Mouse (Mus musculus) layer of hippocampus, adult 18-20 months (tissue): ENCODE data around the gene Sbp. TPM values are rescaled to one million over a fixed set of nuclear protein-coding genes. Genes with fewer than 3 reads are reported as not detected.
"Not testable (repeated sequence)": the region's sequence is repeated elsewhere in the genome, so short reads cannot be mapped to it uniquely, and the experiment has no call there.

ENCODE experiments used
- DNase-seq, 2 experiments: peaks; one replicate each; pipeline ENCODE4 v3.0.0; 2022; ENCODE audit warnings: low spot score in 2 of 2
- long read RNA-seq: library from polyadenylated mRNA; stranded (forward); transcript quantifications from one replicate; pipeline ENCODE4 v2.0.0, GENCODE M21; 2021
- total RNA-seq, 2 experiments: library from RNA; stranded (reverse); gene quantifications; 2 replicates each; pipeline ENCODE4 v1.2.3; 2021

The Sbp gene
- total RNA-seq, result not detected
- long read RNA-seq, result 0 reads

DNA sequence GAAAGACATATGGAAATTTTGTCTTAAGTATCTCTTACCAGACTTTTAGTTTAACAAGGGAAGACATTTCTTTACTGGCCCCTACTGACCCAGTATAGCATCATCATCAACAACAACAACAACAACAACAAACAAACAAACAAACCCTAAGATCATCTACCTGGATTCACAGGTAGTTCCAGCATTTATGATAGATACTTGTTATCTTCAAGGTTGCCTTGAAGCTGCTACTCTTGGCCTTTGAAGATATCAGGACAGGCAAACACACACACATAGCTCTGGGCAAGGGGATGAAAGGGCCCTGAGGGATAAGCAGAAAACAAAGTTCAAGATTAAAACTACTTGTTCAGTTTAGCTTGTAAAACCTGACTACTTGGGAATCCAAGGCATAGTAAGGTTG, at the start of gene Sbp:
Gene Sbp, plus strand, starts transcription at position 301 of the 400 bp plus-strand sequence.
- no peak for DNase-seq

DNA sequence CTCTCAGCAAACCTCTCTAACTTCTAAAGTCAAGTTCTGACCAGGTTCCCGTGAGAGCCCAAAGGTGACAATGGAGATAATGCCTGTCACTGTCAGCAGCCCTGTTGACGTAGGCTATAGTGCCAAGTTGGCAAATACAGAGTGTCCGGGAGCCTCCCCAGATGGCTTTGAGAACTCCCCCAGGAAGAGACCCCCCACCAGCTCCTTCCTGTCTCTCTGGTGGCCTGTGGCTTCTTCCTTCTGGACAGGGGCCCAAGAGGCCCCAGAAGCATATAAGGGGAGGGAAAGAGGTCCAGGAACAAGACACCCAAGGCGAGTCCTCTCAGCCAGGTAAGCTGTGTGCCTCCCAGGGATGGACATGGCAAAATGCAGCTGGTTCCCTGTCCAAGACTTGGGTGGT, 24.3 kb upstream of the Sbp start, which contains the start of gene Dcpp3:
Gene Dcpp3, plus strand, starts transcription at position 301 of the 400 bp plus-strand sequence.
- DNase-seq, result not testable (repeated sequence)

- peak; percentile 86 to 92 for DNase-seq
These were observed 16.9 kb upstream of the Sbp start for GRCm38 (mm10) chr17:23924531-23925007.

- DNase-seq, result peak; percentile 22 to 49
These were observed 16.4 kb upstream of the Sbp start for GRCm38 (mm10) chr17:23925090-23925493.

GRCm38 (mm10) chr17:23931157-23931556, 10.3 kb upstream of the Sbp start:
- no peak for DNase-seq

DNA sequence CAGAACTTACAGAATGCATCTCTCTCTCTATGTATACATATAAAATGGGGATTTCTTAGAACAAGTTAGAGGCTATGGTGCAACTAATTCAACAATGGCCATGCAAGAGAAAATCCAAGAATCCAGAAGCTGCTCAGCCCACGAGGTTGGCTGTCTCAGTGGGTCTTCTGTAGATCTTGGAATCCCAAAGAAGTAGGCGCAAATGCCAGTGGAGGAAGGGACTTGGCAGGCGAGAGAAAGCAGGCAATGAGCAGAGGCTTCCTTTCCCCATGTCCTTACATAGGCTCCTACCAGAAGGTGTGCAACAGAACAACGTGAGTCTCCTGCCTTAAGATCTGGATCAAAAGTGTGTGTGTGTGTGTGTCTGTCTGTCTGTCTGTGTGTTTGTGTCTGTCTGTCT, 6.0 kb downstream of the Sbp start:
- not testable (repeated sequence) for DNase-seq

GRCm38 (mm10) chr17:23949068-23949467, 7.6 kb downstream of the Sbp start:
- DNase-seq, result no peak

GRCm38 (mm10) chr17:23950828-23951227, 9.4 kb downstream of the Sbp start:
- DNase-seq, result not testable (repeated sequence)

GRCm38 (mm10) chr17:23955174-23955573, 13.7 kb downstream of the Sbp start, which contains the start of gene Sbpl:
Gene Sbpl, minus strand, starts transcription at chr17:23955274.
- no peak for DNase-seq

DNA sequence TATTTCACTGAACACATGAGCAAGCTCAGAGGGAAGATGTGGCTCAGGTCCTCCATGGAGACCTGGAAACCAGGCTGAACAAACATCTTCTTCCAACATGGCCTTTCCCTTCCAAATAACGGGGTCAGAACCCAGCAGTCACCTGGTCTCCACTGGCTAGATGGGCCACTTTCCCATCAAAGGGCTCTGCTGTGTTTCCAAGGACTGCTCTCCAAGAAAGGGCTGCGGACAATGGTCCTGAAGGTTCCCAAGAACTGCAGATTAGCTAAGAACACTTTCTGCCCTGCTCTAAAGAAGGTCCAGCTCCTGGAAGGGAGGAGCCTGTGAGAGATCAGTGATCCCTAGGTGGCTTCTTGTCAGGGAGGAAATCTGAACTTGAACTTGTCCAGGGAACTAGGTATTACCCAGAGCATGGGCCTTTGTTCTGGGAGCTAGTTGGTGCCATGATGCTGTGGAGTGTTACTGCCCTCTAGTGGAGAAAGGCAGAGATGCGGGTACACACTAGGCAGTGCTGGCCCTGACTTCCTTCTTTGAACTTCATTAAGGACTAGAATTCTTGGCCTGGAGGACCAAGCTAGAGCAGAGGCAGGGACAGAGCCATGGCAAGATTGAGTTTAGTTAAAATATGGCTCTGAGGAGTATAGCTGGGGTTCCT, 18.7 kb downstream of the Sbp start:
- DNase-seq, result peak; percentile 63 to 93

DNA sequence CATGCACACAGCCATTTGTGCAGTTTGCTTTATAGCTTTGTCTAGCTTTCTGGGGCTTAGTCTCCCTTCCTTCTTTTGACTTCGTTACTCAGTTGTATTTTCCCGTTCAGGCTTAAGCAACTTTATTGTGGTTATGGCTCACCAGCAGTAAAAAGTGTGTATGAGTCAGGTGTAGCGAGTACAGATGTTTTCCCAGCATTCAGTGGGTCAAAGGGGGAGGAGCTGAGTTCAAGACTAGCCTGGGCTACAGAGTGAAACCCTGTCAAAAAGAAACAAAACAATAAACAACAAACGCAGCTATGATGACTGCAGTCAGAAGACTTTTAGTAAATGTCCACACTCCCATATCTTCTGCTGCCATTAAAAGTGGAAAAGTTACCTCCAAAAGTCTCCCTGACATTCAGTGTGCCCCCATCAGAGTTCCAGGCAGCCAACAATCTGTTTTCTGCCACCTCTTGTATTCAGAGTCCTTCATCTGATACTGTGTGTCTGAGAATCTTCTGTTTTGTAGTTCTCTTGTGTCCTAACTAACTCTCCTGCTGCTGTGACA, 20.2 kb downstream of the Sbp start:
- DNase-seq, result no peak

DNA sequence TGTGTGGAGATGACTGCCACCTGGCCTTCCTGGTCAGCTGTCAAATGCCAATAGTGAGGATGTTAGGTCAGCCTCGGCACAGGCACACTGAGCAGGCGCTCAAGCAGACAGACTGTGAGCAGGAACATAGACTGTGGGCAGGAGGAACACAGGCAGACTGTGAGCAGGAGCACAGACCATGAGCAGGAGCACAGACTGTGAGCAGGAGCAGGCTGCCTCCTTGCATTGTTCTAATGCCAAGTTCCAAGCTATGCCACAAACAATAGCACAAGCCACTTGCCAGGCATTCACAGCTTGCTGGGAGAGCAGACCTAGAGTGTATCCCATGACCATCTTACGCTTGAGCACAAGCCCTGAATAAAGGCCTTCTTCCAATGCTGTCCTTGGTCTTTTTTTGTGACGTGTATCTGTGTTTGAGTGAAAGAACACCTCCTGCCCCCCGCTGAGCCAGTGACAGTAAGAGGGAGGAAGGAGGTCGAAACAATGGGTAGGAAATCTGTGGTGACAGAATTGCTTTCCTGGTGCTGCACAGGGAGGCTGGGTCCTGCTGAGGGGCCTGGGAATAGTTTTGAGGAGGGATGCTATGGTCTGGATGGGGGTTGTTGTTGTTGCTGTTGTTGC, 24.4 kb downstream of the Sbp start:
- DNase-seq, result peak; percentile 14 to 48

DNA sequence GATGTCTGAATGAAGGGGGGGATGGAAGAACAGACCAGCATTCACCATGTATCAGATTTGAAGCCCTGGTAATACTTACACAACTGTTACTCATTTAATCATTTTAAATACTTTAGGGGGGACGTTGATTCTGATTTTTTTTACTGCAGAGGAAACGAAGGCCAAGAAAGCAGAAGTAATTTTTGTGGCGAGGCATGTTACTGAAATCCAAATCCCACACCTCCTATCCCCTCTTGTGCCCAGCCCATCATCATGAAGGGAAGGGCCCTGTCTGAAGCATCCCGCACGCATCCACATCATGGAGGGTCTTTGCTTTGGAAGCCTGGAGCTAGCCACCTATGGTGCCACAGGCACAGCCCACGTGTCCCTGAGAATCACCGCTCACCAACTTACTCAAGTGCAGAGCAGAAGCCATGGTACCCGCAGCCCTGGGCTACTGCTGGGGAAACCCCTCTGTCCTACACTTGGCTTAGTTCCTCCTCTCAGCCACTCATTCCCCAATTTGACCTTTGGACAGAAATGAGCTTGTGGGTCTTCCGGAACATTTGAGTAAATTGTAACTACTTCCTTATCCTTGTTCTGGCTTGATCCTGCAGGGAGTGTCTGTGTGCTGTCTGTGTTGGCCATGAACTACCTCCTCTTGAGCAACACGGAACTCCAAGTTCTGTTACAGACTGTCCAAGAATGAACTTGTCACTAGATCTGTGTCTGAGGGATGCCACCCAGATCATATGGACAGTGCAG, 25.4 kb downstream of the Sbp start:
- DNase-seq, result no peak

DNA sequence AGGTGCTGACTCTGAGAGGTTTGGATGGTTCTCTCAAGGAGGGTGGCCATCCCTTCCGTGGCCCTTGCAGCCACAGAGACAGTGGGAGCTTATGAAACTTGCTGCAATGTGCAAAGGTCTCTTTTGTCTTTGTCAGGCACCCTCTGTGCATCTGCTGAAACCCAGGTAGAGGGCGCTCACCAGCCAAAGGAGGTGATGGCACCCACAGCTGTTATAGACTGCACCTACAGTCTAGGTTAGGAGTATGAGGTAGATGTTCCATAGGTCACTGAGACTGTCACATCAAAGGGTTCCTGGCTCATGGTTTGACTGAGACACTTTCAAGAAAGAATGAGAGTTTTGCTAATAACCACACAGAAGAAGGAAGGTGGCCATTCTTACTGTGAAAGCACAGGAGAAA, 27.3 kb downstream of the Sbp start:
- no peak for DNase-seq

GRCm38 (mm10) chr17:23969231-23969630, 27.8 kb downstream of the Sbp start:
- DNase-seq, result peak; percentile 37 to 88

DNA sequence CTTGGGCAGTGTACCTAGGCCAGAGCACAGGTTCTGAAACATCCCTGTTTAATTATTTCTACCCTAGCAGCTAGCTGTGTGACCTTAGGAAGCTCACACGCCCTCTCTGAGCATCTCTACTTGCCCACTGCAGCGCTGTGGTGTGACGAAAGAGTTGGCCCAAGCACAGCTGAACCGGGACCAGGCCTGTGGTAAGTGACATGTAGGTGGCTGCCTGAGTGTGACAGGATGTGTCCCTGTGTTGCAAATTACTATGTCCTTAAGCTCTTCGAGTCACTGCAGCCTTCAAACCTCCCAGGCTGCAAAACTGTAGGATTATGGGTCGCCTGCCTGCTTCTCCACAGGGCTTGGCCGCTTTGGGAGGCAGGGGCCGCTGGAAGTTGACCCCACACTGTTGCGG, 29.8 kb downstream of the Sbp start:
- DNase-seq, result no peak

DNA sequence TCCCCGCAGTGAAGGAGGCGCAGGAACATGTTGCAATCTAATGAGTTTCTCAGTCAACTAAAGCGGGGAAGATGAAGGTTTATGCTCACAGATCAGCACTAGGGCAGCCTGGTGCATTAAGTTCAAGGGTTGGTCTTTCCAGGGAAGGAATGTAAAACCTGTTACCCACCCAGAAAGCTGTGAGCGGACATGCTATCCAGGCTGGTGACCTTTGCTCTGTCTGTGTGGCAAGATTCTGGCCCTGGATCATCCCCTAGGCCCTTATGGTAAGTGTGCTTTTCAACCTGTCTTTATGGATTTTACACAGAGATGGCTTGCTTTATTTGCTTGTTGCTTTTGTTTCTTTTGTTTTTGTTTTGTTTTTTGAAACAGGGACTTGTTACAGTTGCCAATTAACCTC, 35.2 kb downstream of the Sbp start:
- no peak for DNase-seq

DNA sequence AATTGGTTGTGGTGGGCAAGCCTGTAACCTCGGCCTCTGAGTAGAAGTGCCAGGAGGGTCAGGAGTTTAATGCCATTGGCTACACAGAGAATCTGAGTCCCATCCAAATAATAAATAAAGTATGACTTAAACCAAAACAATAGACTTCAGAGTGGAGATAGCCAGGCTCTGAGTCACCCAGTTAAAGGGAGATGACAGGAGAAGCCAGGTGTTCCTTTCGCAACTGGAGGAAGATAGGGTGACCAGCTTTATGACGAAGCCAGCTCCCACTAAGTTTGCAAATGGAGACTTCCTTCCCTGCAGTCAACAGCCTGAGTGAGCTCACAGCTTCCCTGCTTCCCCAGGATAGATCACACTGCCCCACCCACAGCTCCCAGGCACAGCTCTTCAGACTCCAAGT, 38.0 kb downstream of the Sbp start:
- DNase-seq, result no peak

- DNase-seq, result no peak
These were observed 38.9 kb downstream of the Sbp start, which contains the start of gene Prss30 for GRCm38 (mm10) chr17:23980297-23980909. Gene Prss30, minus strand, starts transcription at chr17:23980566.

DNA sequence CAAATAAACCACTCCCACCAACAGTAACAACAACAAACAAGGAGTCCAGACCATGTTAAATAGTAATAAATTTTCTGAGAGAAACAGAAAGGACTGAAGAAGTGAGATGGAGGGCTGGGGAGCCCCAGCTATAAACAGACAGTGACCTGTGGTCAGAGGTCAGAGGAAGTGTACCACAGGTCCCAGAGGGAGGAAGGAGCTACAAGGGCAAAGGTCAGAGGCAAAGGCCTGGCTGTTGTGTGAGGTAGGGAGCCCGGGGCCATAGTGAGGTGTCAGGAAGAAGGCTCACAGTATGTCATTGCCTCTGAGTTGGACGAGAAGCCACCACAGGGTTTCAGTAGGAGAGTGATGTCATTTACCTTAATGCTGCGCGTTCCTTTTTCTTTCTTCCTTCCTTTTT, 41.4 kb downstream of the Sbp start:
- DNase-seq, result no peak

DNA sequence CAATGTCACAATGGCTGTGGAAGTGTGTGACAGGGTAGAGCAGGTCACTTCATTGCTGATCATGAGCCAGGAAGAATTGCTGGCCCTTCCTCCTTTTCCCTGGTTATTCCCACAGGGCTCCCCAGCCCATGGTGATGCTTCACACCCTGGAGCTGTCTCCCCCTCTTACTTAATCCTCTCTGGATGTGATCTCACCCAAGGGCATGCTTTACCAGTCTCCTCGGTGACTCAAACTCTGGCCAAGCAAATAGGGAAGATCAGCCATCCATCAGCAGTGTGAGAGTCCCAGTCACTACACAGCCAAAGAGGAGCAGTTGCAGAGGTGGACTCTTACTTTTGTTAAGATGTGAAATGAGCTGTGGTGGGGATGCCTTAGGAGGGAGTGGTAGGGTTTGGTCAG, 43.5 kb downstream of the Sbp start:
- DNase-seq, result no peak
